ENCODE assay signal across 9 mouse cellular contexts in the genomic region with DNA sequence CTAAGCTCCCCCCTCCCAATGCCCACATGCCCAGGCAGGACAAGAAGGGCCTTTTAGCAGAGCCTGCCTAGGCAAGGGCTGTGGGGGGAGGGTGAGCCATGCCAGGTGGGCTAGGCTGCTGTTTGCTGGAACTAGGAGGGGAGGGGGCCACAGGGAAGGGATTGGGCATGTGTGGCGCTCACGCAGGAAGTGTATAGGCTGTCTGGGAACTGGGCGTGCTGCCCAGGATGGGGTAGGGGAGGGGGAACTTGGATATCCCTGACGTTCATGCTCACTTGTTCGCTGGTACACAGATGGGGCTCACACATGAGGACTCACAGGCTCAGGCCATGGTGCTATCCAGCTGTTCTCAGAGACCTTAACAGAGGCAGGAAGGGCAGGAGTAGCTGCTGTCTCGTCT. TPM values are rescaled to one million over a fixed set of nuclear protein-coding genes. Genes with fewer than 3 reads are reported as not detected.
DNase-seq lines count a peak whose midpoint lies in the region; ATAC-seq lines count a peak whose summit lies in the region.
"Had no signal": no experiment of that assay in that cellular context is flagged by ENCODE, and none has a peak within 500 bp of the region (broad histone marks: within the 10 kb centered on the region; RNA-seq: fewer than 3 reads in every experiment).

No protein-coding gene starts in this region.

- H3K4me1 ChIP-seq in embryonic facial prominence, embryonic 10.5 days: peaks cover 78% of the 10 kb centered on the region
- H3K4me1 ChIP-seq in hindbrain, embryonic 15.5 days (replicated peaks): peaks cover 26% of the 10 kb centered on the region
- H3K4me1 ChIP-seq in limb, embryonic 13.5 days: peaks cover 97% of the 10 kb centered on the region

- peaks cover 50% of the 10 kb centered on the region for H3K27me3 ChIP-seq in embryonic facial prominence, embryonic 10.5 days (replicated peaks; ENCODE audit: low read depth, poor library complexity, severe bottlenecking)
- peaks cover 21% of the 10 kb centered on the region for H3K27me3 ChIP-seq in hindbrain, embryonic 15.5 days
- H3K27me3 ChIP-seq in limb, embryonic 13.5 days: no peaks in the 10 kb centered on the region

- no peaks in the 10 kb centered on the region for H3K9me3 ChIP-seq in embryonic facial prominence, embryonic 10.5 days
- no peaks in the 10 kb centered on the region for H3K9me3 ChIP-seq in hindbrain, embryonic 15.5 days
- no peaks in the 10 kb centered on the region for H3K9me3 ChIP-seq in limb, embryonic 13.5 days

- 0 out of 2 replicates have a peak overlapping the region, but pooled peaks have one; percentile 5 for H3K4me3 ChIP-seq in embryonic facial prominence, embryonic 10.5 days
- no peak overlapping the region for H3K4me3 ChIP-seq in hindbrain, embryonic 15.5 days
- H3K4me3 ChIP-seq in limb, embryonic 13.5 days: peak overlapping the region; percentile 62

- peak; percentile 97 for DNase-seq in heart, adult 11 months
- no peak for DNase-seq in heart, adult 8-10 months (ENCODE audit: low spot score)
- no peak for DNase-seq in embryonic facial prominence, embryonic 10.5 days (ENCODE audit: low spot score)
- DNase-seq in right cerebral cortex, postnatal 14 days: peak; percentile 84
- DNase-seq in cerebellum, adult 11 months: no peak
- DNase-seq in yolk sac, embryonic 10.5 days (ENCODE audit: low spot score): no peak

- H3K27ac ChIP-seq in embryonic facial prominence, embryonic 10.5 days (replicated peaks): peak overlapping the region; percentile 66
- peak overlapping the region; percentile 43 for H3K27ac ChIP-seq in hindbrain, embryonic 15.5 days (replicated peaks)
- peak overlapping the region; percentile 85 for H3K27ac ChIP-seq in limb, embryonic 13.5 days

- peak overlapping the region; percentile 15 for H3K4me2 ChIP-seq in hindbrain, embryonic 15.5 days
- peak overlapping the region; percentile 77 for H3K4me2 ChIP-seq in limb, embryonic 13.5 days (replicated peaks)

- peak; percentile 86 for ATAC-seq in hindbrain, embryonic 15.5 days (ENCODE audit: low FRiP score, low read depth)
- peak; percentile 84 for ATAC-seq in limb, embryonic 13.5 days (ENCODE audit: low FRiP score, low read depth)

- H3K9ac ChIP-seq in hindbrain, embryonic 15.5 days: no peak overlapping the region
- peak overlapping the region; percentile 85; the same call in 1 of the 2 replicates for H3K9ac ChIP-seq in limb, embryonic 13.5 days

- no peaks in the 10 kb centered on the region for H3K36me3 ChIP-seq in embryonic facial prominence, embryonic 10.5 days (replicated peaks)
- no peaks in the 10 kb centered on the region for H3K36me3 ChIP-seq in hindbrain, embryonic 15.5 days
- peaks cover 8% of the 10 kb centered on the region for H3K36me3 ChIP-seq in limb, embryonic 13.5 days

- 47% methylated on average over 6 of the region's 6 CpGs for WGBS in embryonic facial prominence, embryonic 10.5 days
- 40% methylated on average over 6 of the region's 6 CpGs for WGBS in hindbrain, embryonic 15.5 days
- 21% methylated on average over 6 of the region's 6 CpGs for WGBS in limb, embryonic 13.5 days

RNA-seq across cellular contexts. Expression of gene Cspg4, which starts 3.5 kb away (rescaled TPM):
- 10 to 100 TPM in 3 of 4 experiments, 1 to 10 TPM in 1; 9.4 to 14.7 (median 10.7) TPM for total RNA-seq in heart, adult 8-10 months (2022)
- polyA plus RNA-seq in embryonic facial prominence, embryonic 10.5 days (2016; fragmentation: Nextera tagmentation; extraction: Ambion mirVana): 2.2 and 2.5 TPM in 2 replicates
- polyA plus RNA-seq in hindbrain, embryonic 15.5 days (2015; fragmentation: Nextera tagmentation; extraction: Ambion mirVana): 8.1 and 8.6 TPM in 2 replicates
- 38.3 and 41.1 TPM in 2 replicates for polyA plus RNA-seq in limb, embryonic 13.5 days (2015; fragmentation: Nextera tagmentation; extraction: Ambion mirVana)
- total RNA-seq: neutrophil, adult 5-6 weeks had no signal

RNA-seq across cellular contexts. Expression of gene Odf3l1, which starts 3.8 kb away (rescaled TPM):
- total RNA-seq in heart, adult 8-10 months (2022): not detected
- not detected in 2 replicates for polyA plus RNA-seq in embryonic facial prominence, embryonic 10.5 days (2016; fragmentation: Nextera tagmentation; extraction: Ambion mirVana)
- polyA plus RNA-seq in hindbrain, embryonic 15.5 days (2015; fragmentation: Nextera tagmentation; extraction: Ambion mirVana): 0.12 TPM in 1 of 2 replicates, not detected in the other
- 0.27 and 0.94 TPM in 2 replicates for polyA plus RNA-seq in limb, embryonic 13.5 days (2015; fragmentation: Nextera tagmentation; extraction: Ambion mirVana)
- total RNA-seq: neutrophil, adult 5-6 weeks had no signal

RNA-seq across cellular contexts. Expression of gene Snx33, which starts 59.9 kb away (rescaled TPM):
- 10 to 100 TPM in 1 of 4 experiments, 1 to 10 TPM in 3; 7.3 to 10.3 (median 8.4) TPM for total RNA-seq in heart, adult 8-10 months (2022)
- polyA plus RNA-seq in embryonic facial prominence, embryonic 10.5 days (2016; fragmentation: Nextera tagmentation; extraction: Ambion mirVana): 10.4 and 11.1 TPM in 2 replicates
- polyA plus RNA-seq in hindbrain, embryonic 15.5 days (2015; fragmentation: Nextera tagmentation; extraction: Ambion mirVana): 2.8 and 3.1 TPM in 2 replicates
- polyA plus RNA-seq in limb, embryonic 13.5 days (2015; fragmentation: Nextera tagmentation; extraction: Ambion mirVana): 12.0 and 13.1 TPM in 2 replicates

Comparison
In these comparisons a context has a peak if more than half of its experiments do, and no peak if none do; other contexts are left out.
1. DNase-seq: peak in heart, adult 11 months (single experiment) and right cerebral cortex, postnatal 14 days (single experiment); none in heart, adult 8-10 months (single experiment), embryonic facial prominence, embryonic 10.5 days (single experiment), cerebellum, adult 11 months (single experiment) and yolk sac, embryonic 10.5 days (single experiment).
2. Peak in every context shown above with its lines, with median percentiles within 50 percentile points of each other: H3K27ac ChIP-seq.